Mouse (Mus musculus): Measurements from ENCODE around the gene Mitf.

GRCm38 (mm10) chr6:98046295-98047108, 239.7 kb downstream of the Mitf start:
- no peak for TF ChIP-seq CTCF (conservative IDR thresholded peaks at IDR 0.05; ENCODE audit: low read length)
- TF ChIP-seq POU5F1 (IDR thresholded peaks at IDR 0.05; ENCODE audit: borderline replicate concordance, low read length) = no peak

Measured in E14TG2a.4 (cell line).